Mouse (Mus musculus): ENCODE data around the gene Dna2. TPM values are rescaled to one million over a fixed set of nuclear protein-coding genes. Genes with fewer than 3 reads are reported as not detected.

Dna2 gene
- total and polyA plus RNA-seq, 3 experiments = 0.29 to 0.84 (median 0.68) TPM

GRCm38 (mm10) chr10:62924096-62924635 is 22.7 kb upstream of the Dna2 start:
- intact Hi-C loops (cut with DNase I) = no loop called here
- H3K4me3 ChIP-seq = no peak overlapping the region
- no peak for DNase-seq
- TF ChIP-seq CTCF (IDR thresholded peaks at IDR 0.05) = no peak
- TF ChIP-seq EP300 (IDR thresholded peaks at IDR 0.05; ENCODE audit: insufficient read depth, low read depth, low read length) = no peak
- no peak for TF ChIP-seq POLR2A (IDR thresholded peaks at IDR 0.05; ENCODE audit: insufficient read depth, low read depth, low read length)
- no peaks in the 10 kb centered on the region for H3K36me3 ChIP-seq (ENCODE audit: control insufficient read depth, insufficient read depth, low read length)
- H3K79me2 ChIP-seq (replicated peaks; ENCODE audit: control insufficient read depth, insufficient read depth, low read length) = peaks cover 4% of the 10 kb centered on the region; the same call in 1 of the 2 replicates
- peaks cover 6% of the 10 kb centered on the region for H3K4me1 ChIP-seq (ENCODE audit: control insufficient read depth, insufficient read depth, low read length)
- no peak overlapping the region for H3K9ac ChIP-seq (ENCODE audit: low read depth, low read length)
- H3K27me3 ChIP-seq (ENCODE audit: control insufficient read depth, insufficient read depth, low read length) = no peaks in the 10 kb centered on the region
- H3K27ac ChIP-seq = no peak overlapping the region
- 89% methylated on average over 4 of the region's 4 CpGs for WGBS

GRCm38 (mm10) chr10:62932381-62932780 is 14.4 kb upstream of the Dna2 start:
- Histone ChIP-seq H3K4me1 (ENCODE audit: control insufficient read depth, insufficient read depth, low read length) (no peaks in the 10 kb centered on the region), H3K9ac (ENCODE audit: low read depth, low read length) (no peak overlapping the region), H3K79me2 (replicated peaks; ENCODE audit: control insufficient read depth, insufficient read depth, low read length) (peaks cover 3% of the 10 kb centered on the region), H3K27me3 (ENCODE audit: control insufficient read depth, insufficient read depth, low read length) (peaks cover 2% of the 10 kb centered on the region; the same call in 1 of the 2 replicates), H3K36me3 (ENCODE audit: control insufficient read depth, insufficient read depth, low read length) (no peaks in the 10 kb centered on the region), H3K27ac (no peak overlapping the region), H3K4me3 (no peak overlapping the region)
- no peak for DNase-seq
- TF ChIP-seq CTCF (IDR thresholded peaks at IDR 0.05) (peak; percentile 18), EP300 (IDR thresholded peaks at IDR 0.05; ENCODE audit: insufficient read depth, low read depth, low read length) (no peak), POLR2A (IDR thresholded peaks at IDR 0.05; ENCODE audit: insufficient read depth, low read depth, low read length) (no peak)
- intact Hi-C loops (cut with DNase I) = no loop called here
- whole genome bisulfite sequencing = 98% methylated on average over 1 of the region's 1 CpGs

GRCm38 (mm10) chr10:62944975-62945580 is 1.7 kb upstream of the Dna2 start:
- WGBS = 72% methylated on average over 10 of the region's 10 CpGs
- no peak overlapping the region for H3K9ac ChIP-seq (ENCODE audit: low read depth, low read length)
- no peak overlapping the region for H3K27ac ChIP-seq
- H3K79me2 ChIP-seq (replicated peaks; ENCODE audit: control insufficient read depth, insufficient read depth, low read length) = no peaks in the 10 kb centered on the region
- H3K4me3 ChIP-seq = no peak overlapping the region
- intact Hi-C loops (cut with DNase I) = no loop called here
- H3K36me3 ChIP-seq (ENCODE audit: control insufficient read depth, insufficient read depth, low read length) = no peaks in the 10 kb centered on the region; the same call in 1 of the 2 replicates
- no peak for TF ChIP-seq EP300 (IDR thresholded peaks at IDR 0.05; ENCODE audit: insufficient read depth, low read depth, low read length)
- TF ChIP-seq CTCF (IDR thresholded peaks at IDR 0.05) = no peak
- TF ChIP-seq POLR2A (IDR thresholded peaks at IDR 0.05; ENCODE audit: insufficient read depth, low read depth, low read length) = no peak
- no peaks in the 10 kb centered on the region for H3K27me3 ChIP-seq (ENCODE audit: control insufficient read depth, insufficient read depth, low read length)
- H3K4me1 ChIP-seq (ENCODE audit: control insufficient read depth, insufficient read depth, low read length) = no peaks in the 10 kb centered on the region
- DNase-seq = no peak

- H3K4me1 ChIP-seq (ENCODE audit: control insufficient read depth, insufficient read depth, low read length) = no peaks in the 10 kb centered on the region
- intact Hi-C loops (cut with DNase I) = no loop called here
- no peaks in the 10 kb centered on the region for H3K27me3 ChIP-seq (ENCODE audit: control insufficient read depth, insufficient read depth, low read length)
- H3K27ac ChIP-seq = no peak overlapping the region
- 90% methylated on average over 7 of the region's 7 CpGs for WGBS
- TF ChIP-seq CTCF (IDR thresholded peaks at IDR 0.05) (no peak), POLR2A (IDR thresholded peaks at IDR 0.05; ENCODE audit: insufficient read depth, low read depth, low read length) (no peak), EP300 (IDR thresholded peaks at IDR 0.05; ENCODE audit: insufficient read depth, low read depth, low read length) (no peak)
- no peaks in the 10 kb centered on the region; the same call in 1 of the 2 replicates for H3K36me3 ChIP-seq (ENCODE audit: control insufficient read depth, insufficient read depth, low read length)
- H3K4me3 ChIP-seq = no peak overlapping the region
- H3K79me2 ChIP-seq (replicated peaks; ENCODE audit: control insufficient read depth, insufficient read depth, low read length) = no peaks in the 10 kb centered on the region
- DNase-seq = no peak
- no peak overlapping the region for H3K9ac ChIP-seq (ENCODE audit: low read depth, low read length)
Observed at GRCm38 (mm10) chr10:62948551-62948950, 1.7 kb downstream of the Dna2 start.

- Histone ChIP-seq H3K36me3 (ENCODE audit: control insufficient read depth, insufficient read depth, low read length) (no peaks in the 10 kb centered on the region), H3K27ac (no peak overlapping the region), H3K9ac (ENCODE audit: low read depth, low read length) (no peak overlapping the region), H3K27me3 (ENCODE audit: control insufficient read depth, insufficient read depth, low read length) (no peaks in the 10 kb centered on the region), H3K4me1 (ENCODE audit: control insufficient read depth, insufficient read depth, low read length) (no peaks in the 10 kb centered on the region), H3K4me3 (no peak overlapping the region), H3K79me2 (replicated peaks; ENCODE audit: control insufficient read depth, insufficient read depth, low read length) (no peaks in the 10 kb centered on the region)
- WGBS = 94% methylated on average over 7 of the region's 7 CpGs
- intact Hi-C loops (cut with DNase I) = no loop called here
- no peak for DNase-seq
- no peak for TF ChIP-seq POLR2A (IDR thresholded peaks at IDR 0.05; ENCODE audit: insufficient read depth, low read depth, low read length)
- TF ChIP-seq CTCF (IDR thresholded peaks at IDR 0.05) = no peak
- TF ChIP-seq EP300 (IDR thresholded peaks at IDR 0.05; ENCODE audit: insufficient read depth, low read depth, low read length) = no peak
Observed at GRCm38 (mm10) chr10:62963956-62964355, 17.1 kb downstream of the Dna2 start.

GRCm38 (mm10) chr10:62965796-62966195 is 19.0 kb downstream of the Dna2 start:
- DNase-seq = no peak
- Histone ChIP-seq H3K4me1 (ENCODE audit: control insufficient read depth, insufficient read depth, low read length) (no peaks in the 10 kb centered on the region), H3K36me3 (ENCODE audit: control insufficient read depth, insufficient read depth, low read length) (no peaks in the 10 kb centered on the region), H3K27ac (no peak overlapping the region), H3K4me3 (no peak overlapping the region), H3K27me3 (ENCODE audit: control insufficient read depth, insufficient read depth, low read length) (no peaks in the 10 kb centered on the region), H3K79me2 (replicated peaks; ENCODE audit: control insufficient read depth, insufficient read depth, low read length) (no peaks in the 10 kb centered on the region), H3K9ac (ENCODE audit: low read depth, low read length) (no peak overlapping the region)
- WGBS = 92% methylated on average over 11 of the region's 11 CpGs
- no peak for TF ChIP-seq EP300 (IDR thresholded peaks at IDR 0.05; ENCODE audit: insufficient read depth, low read depth, low read length)
- TF ChIP-seq POLR2A (IDR thresholded peaks at IDR 0.05; ENCODE audit: insufficient read depth, low read depth, low read length) = no peak
- TF ChIP-seq CTCF (IDR thresholded peaks at IDR 0.05) = no peak
- intact Hi-C loops (cut with DNase I) = no loop called here
